Mouse (Mus musculus) layer of hippocampus, adult 9-11 months (tissue): ENCODE results near the gene Tbc1d22a.
"Not testable (repeated sequence)": the region's sequence is repeated elsewhere in the genome, so short reads cannot be mapped to it uniquely, and the experiment has no call there.

Source experiments
- DNase-seq: peaks from one replicate; pipeline ENCODE4 v3.0.0; 2022

Tbc1d22a gene

DNA sequence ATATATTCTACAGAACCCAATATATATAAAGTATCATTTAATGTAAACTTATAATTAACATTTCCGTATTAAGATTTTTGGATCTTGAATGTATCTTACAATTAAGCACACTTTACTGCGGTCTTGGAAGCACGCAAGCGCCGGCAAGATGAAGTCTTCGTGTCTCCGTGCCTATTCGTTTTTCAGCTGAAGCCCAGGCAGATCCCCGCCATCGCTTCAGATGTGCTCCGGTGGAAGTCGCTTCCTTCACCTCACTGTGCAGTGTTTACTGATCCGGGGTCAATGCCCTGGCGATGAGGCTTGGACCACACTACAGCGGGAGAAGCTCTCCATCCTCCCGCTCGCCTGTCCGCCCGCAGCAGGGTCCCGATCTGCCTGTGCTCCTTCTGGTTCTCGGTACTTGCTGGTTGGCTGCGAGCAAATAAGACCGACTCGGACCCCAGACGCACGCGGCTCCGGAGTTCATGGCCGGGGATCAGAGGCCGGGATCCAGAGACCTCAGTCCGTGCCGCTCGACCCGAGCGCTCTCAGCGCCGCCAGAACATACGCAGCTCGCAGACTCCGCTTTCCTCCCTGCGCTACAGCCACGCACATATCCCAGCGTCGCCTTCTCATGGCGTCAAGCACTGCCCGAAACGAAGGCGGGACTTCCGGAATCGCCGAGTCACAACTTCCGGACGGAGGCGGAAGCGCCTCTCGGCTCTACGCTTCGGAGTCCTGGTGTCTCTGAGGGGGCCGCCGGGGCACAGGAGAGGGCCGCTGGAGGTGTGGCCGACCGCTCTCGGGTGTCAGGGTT, at the start of gene Tbc1d22a:
Tbc1d22a (plus strand) TSS at position 707 of the 796 bp plus-strand sequence.
- peak; percentile 93 for DNase-seq

DNA sequence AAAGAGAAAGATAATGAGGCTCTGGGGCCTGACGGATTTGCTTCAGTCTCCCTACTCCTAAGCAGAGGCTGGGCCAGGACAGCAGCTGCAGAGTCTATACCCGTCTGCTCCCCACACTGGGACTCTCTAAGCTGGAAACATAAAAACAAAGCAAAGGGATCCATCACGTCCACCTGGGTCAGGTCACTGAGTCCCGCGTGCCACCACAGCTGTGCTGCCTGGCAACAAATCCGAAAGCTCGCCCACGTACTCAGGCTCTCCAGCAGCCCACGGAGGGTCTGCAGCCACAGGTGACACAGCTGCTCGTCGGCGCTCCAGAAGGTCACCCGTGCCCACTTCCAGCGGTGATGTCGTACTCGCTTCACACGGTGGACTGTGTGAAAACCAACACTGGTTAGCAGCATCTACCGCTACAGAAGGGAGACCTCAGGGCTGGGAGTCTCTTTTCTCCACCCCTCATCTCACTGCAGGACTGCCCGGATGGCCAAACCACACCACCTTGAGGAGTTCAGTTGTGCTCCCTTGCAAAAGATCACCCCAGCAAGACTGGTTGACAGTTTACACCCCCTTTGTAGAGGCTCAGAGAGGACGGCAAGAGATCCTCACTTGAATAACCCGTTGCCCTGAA, 49.4 kb upstream of the Tbc1d22a start:
- DNase-seq = no peak

DNA sequence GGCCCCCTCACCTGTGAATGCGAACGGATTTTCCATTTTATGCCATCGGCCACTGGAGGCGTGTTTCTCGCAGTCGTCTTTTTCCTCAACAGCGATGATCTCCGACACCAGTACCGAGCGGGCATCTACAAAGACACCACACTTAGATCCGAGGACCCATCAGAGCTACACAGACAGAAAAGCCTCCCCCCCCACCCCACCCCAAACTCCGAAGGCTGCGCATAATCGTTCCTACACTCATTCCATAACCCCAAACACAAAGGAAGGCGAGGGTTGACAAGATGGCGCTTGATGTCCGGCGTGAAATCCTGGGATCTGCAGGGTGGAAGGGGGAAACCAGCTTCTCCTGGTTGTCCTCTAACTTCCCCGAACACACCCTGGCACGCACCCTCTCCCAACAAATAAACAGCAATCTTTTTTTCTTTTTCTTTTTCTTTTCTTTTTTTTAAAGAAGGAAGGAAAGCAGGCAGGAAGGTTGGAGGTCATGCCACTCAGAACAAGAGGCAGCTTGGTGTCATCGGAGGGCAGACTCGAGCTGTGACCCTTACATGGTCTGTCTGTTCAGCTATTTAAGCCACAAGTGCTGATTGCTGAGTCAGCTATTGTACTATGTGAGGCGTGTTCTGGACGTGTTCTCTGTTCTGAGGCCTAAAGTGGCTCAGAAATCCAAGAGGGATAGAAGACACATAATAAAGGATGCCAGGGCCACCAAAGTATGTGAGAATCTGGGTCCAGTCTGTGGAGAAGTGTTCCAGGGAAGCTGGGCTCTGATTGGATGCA, 48.3 kb upstream of the Tbc1d22a start:
- DNase-seq = no peak

DNA sequence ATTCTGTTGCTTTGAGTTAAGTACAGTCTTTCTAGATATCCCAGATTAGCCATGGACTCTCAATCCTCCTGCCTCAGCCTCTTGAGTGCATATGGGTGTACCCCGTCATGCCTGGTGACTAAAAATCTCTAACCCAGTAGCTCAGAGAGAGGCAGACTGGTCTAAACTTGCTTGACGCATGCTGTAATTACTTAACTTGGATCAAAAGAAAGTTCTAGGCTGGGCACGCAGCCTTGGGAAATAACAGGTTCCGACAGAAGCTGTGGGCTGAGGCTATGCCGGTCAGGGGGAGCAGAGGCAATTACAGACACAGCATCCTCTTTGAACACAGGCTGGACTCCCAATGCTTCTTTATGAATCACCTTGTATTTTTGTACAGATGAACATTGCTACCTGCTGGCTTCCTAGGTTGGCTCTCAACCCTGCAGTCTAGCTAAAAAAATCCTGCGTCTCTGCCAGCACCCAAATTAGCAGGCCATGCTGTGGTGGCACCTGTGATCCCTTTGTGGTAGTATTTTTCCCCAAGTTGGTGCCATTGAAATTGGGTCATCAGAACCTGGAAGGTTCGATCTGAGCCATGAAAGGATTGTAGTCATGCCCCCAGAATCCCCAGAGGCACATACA, 47.1 kb upstream of the Tbc1d22a start:
- DNase-seq = no peak

DNA sequence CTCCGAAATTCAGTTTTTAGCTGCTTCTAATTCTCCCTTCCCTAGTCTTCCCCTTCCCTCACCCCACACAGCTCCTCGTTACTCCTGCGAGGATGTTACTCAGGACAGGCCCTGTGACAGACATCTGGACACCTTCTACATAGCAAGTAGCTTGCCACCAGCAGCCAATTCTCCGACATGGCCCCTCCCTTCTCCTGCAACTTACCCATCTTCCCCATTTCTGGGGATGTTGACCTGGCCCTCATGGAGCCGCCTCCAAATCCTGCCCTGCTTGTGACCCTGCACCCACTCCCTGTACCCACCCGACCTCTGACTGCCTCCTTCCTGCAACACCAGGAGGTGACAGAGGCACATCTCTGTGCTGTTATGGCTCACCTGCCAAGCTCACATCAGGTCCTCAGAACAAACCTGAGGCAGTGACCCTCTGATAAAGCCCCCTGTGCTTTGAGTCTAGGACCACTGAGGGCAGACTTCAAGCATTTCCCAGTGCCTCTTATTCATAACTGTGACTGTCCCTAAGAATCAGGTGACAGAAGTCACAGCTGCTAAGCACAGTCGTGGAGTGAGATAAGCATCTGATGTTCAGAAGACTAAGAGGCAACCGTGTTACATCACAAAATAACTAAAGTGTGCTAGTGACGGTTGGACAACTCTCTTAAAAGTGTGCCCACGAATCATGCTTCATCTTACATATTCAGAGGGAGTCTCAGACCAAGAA, 46.3 kb upstream of the Tbc1d22a start:
- no peak for DNase-seq

DNA sequence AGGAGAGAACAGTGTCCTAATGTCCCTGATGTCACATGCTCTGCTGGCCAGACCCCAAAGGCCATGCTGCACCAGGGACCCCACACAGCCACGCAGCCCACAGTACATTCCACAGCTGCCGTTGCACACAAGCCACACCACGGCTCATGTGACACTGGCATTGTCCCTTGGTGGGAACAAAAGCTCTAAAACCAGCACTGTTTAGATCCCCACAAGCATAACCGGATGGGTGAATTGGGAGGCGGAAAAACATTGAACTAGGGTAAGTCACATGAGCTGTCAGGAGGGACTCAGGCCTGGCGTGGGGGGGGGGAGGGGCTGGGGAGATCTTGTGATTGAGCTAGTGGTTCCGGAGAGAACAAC, 45.8 kb upstream of the Tbc1d22a start:
- DNase-seq = peak; percentile 90

DNA sequence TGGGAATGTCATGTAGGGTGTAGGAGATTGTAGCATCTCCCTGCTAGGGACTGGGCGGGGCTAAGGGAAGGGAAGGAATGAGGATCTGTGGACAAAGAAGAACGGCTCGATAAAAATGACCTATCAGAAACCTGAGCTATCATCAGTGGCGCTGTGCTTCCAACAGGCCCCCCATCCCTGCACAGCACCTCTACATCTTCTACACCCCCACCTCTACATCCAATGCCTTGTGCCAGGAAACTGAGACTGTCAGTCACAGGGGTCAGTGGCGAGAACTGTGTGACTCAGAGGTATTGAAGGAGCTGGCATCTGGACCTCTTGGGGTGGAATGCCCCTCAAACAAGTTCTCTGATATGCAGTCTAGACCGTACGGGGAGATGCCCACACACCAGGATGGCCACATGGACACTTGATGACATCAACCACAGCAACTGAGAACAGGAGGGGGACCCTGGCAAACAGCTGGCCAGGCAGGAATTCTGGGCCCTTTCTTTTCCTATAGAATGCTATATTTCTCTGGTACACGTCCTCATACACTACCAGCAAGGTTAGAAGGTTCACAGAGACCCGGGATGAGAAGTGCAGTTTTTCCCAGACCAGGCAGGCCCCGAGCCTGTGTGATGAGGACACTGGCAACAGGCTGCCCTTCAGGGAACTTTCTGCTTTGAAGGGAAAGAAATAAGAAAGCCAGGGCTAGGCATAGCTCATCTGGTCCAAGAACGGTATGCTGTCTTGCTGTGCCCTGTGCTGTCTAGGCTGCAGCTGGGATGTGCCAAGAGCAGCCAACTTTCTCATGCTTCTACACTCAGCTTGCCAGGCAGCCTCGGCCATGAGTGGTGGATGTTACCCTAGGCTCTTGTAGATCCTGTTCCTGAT, 45.1 kb upstream of the Tbc1d22a start:
- no peak for DNase-seq

DNA sequence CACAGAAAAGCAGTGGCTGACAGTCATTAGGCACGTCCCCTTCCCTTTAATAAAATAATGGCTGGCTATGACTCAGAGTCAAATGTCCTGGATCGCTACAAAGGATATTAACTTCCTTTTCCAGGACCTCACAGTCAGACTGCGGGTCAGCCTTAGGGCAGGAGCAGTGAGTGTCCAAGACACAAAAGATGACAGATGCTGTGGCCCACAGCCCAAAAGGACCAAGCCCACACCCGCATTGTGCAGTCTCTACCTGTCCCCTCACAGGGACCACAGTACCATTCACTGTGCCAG, 44.5 kb upstream of the Tbc1d22a start:
- no peak for DNase-seq

DNA sequence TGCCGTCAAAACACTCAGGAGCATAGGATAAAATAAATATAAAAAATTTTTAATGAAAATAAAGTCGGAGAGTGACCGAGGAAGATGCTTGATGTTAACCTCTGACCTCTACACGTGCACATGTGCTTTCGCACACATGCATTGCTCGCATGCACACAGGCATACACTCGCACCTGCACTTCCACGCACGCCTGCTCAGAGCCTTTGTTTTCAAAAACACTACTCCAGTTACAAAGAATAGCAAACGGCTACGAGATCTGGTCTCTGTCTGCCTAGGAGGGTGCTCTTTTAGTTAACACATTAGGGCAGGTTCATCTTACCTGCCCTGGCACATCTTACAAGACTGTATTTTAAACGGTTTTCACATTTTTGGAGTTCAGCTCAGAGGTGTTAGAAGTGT, 42.9 kb upstream of the Tbc1d22a start:
- no peak for DNase-seq

DNA sequence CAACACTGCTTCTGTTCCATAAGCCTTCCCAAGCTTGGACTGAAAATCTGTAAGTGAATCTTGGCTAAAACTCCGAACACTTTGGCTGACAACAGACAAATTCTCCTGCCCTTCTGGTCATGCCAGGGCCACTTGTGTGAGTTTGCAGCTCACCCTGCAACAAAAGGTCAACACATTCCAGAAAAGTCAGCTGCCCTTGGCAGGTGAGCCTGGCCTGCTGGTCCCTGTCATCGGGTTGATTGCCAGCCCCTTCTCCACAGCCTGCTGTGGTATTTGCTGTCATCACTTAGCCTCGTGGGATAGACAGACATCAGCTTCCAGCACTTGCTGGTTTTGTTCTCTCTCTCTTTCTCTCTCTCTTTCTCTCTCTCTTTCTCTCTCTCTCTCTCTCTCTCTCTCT, 42.1 kb upstream of the Tbc1d22a start:
- no peak for DNase-seq

DNA sequence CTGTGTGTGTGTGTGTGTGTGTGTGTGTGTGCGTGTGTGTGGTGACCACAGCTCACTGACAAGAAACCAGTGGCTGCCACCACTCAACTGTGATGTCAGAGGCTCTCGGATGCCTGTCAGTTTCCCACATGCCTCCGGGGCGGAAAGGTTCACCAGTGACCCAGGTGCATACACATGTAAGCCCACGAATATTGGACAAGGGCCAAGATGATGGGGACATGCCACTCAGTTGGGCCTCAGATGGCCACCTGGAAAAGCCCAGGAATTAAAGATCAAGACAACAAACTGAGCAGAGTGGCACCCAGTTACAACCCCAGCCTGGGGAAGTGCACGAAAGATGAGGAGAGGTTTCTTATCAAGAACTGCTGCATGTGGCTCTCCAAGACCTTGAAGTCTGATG, 41.7 kb upstream of the Tbc1d22a start:
- DNase-seq = no peak

DNA sequence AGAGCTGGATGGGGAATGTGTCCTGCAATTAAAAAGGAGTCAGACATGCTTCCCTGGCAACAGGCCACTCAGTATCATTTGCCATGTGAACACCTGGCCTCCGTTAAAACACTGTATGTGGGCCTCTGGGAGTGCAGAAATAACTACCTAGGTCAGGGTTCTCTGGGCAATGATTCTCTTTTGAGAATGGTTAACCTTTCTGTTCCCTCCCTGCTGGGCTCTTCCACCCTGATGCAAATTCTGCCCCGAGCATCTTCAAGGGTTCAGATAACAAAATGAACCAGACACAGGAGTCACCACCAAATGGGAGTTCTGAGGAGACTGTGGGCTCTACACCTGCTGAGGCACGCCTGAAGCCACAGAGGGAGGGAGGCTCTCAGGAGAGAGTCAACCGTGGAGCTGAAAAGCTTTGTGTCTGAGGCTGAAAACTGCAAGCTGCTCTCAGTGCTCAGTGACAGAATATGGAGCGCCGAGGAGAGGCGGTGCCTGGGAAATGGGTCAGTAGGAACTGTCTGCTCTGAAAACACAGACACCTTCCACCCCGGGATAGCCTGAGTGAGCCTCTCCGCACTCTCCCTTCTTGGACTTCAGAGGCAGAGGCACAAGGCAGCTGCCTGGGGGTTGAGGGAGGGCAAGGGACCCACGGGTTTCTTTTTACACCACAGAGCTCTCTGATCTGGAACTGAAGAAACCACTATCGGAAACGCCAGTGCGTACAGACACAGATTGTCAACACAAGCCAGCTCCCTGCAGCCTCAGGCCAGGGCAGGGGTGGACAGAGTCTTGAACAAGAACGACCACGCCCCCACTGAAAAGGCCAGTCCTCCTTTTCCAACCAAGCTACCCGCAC, 40.9 kb upstream of the Tbc1d22a start:
- DNase-seq = no peak

DNA sequence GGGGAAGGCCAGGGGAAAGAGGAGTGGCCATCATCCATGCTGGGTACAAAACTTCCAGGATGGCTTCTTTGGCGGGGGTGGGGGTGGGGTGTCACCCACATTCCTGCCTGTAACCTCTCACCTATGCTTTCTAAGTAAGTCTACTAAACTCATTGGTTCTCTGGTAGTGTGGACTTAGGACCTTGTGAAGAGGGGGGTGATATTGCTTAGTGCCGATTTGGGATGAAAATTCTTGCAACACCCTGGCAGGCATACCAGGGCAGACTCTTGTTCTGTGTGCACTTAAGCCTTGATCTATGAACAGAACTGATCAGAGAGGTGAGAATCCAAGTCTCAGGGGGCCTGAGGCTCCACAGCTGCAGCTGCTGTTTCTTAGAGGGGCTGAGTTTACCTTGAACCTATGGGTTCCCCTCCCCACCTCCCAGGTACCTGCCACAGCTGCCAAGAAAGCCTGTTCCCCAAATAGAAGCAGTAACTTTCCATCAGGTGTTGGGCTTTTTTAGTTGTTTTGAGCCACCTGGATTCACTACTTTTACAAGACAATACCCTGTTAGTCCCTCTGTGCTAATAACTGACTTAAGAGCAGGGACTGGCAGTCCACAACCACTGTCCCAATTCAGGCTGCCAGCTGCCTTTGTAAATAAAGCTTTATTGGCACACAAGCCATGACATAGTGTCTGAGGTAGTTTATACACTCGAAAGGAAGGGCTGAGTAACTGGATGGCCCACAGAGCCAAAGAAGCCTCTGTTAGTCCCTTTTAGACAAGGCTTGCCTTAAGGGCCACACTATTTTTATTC, 38.8 kb upstream of the Tbc1d22a start:
- no peak for DNase-seq

DNA sequence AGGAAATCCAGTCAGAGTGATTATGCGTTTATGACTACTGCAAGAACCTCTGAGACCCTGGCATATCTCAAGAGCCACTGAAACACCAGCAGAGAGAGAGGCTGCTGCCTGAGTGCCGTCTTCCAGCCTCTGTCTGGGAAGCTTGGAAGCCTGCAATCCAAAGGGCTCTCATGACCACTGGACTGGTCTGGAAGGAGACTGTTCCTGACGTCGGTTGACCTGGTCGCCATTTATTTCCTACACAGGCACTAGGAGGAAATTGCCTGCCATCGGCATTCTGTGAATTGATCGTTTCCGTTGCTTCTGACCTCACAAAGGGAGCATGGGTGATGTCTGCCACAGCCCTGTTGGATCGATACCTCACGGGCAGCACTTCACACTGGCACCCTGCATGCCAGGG, 38.1 kb upstream of the Tbc1d22a start:
- DNase-seq = no peak

DNA sequence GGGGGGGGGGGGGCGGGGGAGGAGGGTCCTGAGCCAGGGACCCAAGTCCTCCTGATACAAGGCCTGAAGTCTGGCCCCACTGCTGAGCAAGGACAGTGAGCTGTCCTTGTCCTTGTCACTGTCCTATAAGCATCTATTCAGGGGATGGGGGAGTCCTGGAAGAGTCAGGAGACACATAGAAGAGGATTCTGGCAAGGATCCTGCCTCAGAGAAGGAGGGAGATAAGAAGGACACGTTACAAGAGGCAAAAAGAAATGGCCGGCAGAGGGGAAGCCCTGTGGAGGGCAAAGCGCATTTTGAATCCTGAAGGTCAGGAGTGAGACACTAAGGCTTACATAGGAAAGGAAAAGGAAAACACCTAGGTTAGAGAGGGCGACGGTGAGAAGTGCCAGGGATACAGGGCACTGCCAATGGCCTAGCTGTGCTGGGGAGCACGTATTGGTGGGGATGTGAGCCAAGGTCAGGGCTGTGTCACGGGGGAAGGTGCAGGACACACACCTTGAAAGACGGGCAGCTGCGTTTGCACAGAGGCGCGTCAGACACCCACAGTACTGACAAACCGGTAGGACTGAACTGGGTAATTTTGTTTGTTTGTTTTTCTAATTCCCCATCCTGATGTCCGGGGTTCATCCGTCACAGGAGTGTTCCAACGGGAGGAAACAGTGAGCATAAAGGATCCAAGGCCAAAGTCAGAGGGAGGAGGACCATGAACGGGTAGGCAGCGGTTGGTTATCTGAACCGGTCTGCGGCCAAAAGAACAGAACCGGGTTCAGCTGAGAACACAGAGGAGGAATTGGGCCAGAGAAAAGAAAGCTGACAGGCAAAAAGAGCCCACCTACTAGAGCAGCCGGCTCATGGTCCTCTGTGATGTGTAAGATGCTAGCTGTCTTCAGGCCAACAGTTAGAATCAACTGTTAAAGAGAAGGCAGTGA, 37.2 kb upstream of the Tbc1d22a start:
- DNase-seq = no peak

DNA sequence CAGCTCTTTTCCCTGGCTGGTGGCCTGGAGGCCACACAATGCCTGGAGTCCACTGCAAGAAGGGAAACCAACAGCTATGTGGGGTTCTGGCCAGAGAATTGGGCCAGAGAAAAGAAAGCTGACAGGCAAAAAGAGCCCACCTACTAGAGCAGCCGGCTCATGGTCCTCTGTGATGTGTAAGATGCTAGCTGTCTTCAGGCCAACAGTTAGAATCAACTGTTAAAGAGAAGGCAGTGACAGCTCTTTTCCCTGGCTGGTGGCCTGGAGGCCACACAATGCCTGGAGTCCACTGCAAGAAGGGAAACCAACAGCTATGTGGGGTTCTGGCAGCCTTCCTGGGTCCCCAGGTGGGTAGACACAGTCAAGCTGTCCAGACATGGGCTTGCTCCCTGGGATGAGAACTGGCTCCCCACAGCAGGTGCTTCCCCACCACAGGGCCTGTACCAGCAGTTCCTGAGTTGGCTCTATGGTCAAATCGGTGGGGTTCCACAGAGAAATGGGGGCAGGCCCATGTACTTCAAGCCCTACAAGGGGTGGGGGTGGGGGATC, 36.5 kb upstream of the Tbc1d22a start:
- DNase-seq = not testable (repeated sequence)

DNA sequence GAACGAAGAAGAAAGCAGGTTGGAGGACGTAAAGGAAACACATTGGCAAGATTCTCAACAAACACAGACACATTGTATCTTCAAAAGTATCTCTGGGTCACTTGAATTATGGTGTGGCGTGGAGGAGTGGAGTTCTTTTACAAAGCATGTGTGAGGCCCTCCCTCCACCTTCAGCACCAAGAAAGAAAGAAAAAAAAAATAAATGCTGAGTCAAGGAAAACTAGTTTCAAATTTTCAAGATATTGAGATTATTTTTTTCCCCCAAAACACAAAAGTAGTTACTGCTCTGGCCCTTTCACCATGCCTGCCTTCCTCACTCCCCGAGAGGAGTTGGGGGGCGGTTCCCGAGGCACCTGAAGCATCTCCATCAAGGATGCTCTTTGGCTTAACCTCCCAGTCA, 35.7 kb upstream of the Tbc1d22a start:
- no peak for DNase-seq

DNA sequence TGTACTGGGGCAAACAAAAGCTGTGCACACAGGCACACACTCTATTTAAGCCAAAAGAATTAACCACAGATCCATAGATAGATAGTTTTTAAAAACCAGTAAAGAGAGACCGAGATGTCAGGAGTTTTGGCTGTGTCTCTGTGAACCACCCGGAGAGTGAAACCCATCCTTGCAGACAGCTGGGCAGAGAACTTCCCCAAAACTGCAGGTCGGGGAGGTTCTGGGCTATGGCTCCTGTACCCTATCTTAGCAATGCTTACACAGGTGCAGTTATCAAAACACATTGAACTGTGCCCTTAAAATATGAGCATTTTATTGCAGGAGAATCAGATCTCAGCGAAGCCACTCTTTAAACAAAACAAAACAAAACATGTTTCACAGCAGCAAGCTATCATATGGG, 33.8 kb upstream of the Tbc1d22a start:
- DNase-seq = no peak

DNA sequence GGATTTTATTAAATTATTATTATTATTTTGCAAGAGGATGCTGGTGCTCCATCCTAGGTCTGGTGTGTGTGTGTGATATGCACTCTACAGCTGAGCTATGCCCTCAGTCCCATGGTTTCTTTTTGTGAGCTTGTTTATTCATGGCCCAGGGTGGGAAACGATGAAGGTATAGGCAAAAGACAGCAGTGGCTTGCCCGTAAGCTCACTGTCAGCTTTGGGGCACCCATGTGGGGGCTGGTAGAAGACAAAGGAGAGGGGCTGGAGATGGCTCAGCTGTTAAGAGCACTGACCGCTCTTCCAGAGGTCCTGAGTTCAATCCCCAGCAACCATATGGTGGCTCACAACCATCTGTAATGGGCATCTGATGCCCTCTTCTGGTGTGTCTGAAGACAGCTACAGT, 32.9 kb upstream of the Tbc1d22a start:
- DNase-seq = not testable (repeated sequence)
